Mouse (Mus musculus) megakaryocyte, embryonic 14.5 days (primary cell): Measurements from ENCODE around the gene Psmc1.

Experiments used
- FLI1 ChIP-seq: IDR thresholded peaks from 2 replicates; pipeline ENCODE4 v1.6.1; 2012; ENCODE audit warnings: low read length, inconsistent platforms, mixed read lengths
- GATA1 ChIP-seq: IDR thresholded peaks from 3 replicates; pipeline ENCODE4 v1.6.1; 2012; ENCODE audit warnings: mixed read lengths, low read length, inconsistent platforms, borderline replicate concordance

- TF ChIP-seq GATA1 (no peak), FLI1 (no peak)
Measured at GRCm38 (mm10) chr12:100143737-100144136, 33.8 kb downstream of the Psmc1 start.
